Mouse (Mus musculus) gastrocnemius, postnatal 4 days (tissue): ENCODE measurements at regions not wholly inside any gene's neighbourhood (a gene's known extent, or its start where the extent isn't known, plus 50 kb on each side); places are given as distances from the start of the nearest gene placed in this dataset.

Experiments
- DNase-seq, 2 experiments: peaks; one replicate each; pipeline ENCODE4 v3.0.0; 2021 to 2022; ENCODE audit warnings: low spot score in 2 of 2, mixed read lengths in 2 of 2

GRCm38 (mm10) chr17:45929591-45929990, 102.6 kb downstream of the Vegfa start:
- DNase-seq, result no peak

DNA sequence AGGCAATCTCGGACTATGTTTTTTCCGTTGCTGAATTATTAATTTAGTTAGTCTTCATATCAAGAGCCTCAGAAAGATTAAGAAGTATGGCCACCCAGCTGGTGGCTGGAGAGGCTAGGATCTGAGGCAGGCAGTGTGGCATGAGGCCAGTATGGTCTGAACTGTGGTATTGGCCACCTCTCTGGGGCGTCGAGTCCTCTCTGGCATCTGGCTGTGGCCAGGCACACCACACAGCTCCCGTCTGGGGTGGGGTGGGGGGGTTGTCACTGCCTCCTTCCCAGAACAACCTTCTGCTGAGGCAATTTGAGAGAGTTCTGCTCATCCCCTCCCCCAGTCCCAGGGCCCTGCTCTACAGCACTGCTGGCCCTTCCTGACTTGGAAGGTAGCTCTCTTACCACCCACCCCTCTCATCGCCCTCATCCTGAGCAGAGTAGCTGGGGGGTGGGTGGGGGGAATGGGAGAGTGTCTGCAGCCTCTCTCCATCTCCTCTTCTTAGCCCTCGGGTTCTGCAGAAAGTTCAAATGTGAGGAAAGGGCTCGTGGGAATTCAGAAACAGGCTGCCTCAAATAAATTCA, 103.2 kb downstream of the Vegfa start:
- DNase-seq, result no peak

DNA sequence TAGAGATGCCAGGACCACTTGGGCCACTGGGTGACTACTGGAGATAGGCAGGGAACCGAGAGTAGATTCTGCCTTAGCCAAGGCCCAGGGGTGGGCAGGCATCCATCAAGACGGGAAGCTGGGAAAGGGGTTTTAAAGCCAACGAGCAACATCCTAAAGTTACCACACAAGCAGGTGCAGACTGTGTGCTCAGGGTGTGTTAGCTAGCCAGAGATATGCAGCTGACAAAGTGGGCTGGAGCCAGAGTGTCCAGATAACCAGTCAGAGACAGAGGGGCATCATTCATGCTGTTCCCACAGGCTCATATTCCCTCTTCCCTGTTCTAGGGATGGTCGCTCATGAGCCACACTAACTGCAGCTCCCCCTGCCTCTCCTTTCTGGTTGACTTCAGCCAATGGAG, 104.2 kb downstream of the Vegfa start:
- DNase-seq, result no peak

DNA sequence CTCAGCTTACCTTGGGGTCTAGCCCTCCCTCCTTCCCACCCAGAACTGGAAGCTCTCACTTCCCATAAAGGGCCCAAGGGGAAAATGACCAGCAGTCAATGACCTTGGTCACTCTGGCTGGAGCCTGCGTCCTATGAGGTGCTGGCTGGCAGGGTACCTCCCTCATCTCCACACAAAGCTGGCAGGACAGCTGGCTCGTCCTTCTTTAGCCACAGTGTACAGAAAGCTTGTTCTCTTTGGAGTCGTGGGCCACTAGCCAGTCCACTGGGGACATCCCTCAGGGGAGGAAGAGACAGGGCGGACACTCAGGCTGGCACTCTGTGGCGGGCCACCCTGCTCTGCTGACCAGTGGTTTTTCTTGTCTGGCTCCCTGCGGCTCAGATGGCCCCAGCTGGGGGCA, 106.3 kb downstream of the Vegfa start:
- no peak for DNase-seq

DNA sequence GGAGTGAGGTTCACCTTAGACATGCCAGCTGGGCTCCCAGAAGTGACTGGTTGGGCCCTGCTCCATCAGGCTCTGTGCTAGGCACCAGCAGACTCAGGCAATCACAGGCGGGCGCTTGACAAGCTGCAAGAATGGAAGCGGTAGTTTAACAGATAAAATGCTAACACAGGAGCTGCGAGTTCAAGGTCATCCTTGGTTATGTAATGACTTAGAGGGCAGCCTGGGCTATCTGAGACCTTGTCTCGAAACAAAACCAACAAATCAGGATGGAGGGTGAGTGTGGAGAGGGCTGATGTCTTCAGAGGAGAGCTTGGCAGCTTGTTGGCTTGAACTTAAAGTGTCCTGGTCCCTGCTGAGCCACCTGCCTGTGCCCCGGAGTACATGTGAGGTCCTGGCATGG, 107.6 kb downstream of the Vegfa start:
- DNase-seq, result no peak

DNA sequence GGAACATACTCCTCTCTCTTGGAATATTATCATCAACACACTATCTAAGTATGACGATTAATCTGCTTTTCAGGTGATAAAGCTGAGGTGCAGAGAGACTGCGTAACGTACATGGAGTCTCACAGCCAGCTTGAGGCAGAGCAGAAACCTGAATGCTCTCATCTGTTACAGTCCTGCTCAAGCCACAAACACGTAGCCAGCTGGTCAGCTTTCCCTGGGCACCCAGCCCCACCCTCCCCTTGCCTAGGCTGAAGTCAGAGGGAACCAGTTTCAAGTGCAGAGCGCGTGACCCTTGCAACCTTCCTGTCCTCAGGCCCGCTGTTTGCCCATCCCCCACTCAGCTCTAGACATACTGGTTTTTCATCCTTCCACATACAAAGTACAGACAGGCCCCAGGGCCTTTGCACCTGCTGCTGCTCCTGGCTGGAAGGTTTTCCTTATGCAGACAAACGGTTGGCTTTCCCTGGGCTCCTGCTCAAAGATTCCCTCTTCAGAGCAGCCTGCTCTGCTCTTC, 108.9 kb downstream of the Vegfa start:
- no peak for DNase-seq

GRCm38 (mm10) chr17:45917647-45918046, 114.5 kb downstream of the Vegfa start:
- DNase-seq, result no peak

DNA sequence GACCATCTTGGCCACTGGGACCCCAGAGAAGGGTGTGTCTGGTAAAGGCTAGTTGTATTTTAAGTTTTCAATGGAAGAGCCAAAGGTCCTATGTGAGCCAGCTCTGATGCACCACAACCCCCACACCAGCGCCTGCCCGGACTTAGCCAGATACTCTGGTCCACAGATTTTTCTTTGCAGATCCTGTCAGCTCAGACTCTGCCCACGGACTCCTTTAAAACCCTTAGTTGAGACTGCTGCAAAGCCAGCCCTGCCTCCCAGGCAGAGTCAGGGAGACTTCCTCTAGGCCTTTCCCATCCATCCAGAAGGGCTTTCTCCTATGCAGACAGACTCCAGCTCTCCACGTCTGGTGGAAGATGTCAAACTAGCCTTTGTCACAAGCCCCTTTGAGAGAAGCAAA, 115.2 kb downstream of the Vegfa start:
- DNase-seq, result no peak

- no peak for DNase-seq
Observed at GRCm38 (mm10) chr17:45914706-45915240, 117.4 kb downstream of the Vegfa start.

DNA sequence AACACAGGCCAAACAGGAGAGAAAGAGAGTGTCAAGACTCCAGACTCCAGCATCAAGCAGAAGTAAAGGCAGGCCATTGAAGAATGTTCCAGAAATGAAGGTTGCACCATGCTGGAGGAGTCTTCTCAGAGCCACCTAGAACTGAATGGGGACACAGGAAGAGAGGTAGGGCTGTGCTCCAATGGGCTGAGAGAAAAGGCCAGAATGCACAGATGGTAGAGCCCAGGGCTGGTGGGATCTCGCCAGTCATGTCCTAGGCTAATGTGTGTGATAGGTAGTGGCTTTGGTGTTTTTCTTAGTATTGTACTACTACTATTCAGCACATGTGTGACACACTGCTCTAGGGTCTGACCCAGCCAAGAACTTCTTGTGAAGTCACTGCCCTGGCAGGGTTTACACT, 117.9 kb downstream of the Vegfa start:
- no peak for DNase-seq

DNA sequence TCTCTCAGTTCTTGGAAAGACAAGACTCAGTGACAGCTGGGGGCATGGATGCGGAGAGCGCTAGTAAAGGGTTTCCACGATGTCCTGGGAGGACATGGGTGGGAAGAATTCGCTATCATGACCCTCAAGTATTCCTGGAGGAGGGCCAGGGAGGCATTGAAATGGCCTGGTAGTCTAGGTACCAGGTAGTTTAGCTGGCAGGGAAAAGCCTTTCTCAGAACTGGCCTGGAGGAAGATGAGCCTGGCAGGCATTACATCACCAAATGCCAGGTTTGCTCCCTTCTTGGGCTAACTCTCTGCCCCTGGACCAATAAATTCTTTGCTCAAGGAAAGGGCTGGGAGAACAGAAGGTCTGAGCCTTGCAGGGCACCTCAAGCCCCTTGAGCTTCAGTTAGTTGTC, 118.5 kb downstream of the Vegfa start:
- DNase-seq, result no peak

DNA sequence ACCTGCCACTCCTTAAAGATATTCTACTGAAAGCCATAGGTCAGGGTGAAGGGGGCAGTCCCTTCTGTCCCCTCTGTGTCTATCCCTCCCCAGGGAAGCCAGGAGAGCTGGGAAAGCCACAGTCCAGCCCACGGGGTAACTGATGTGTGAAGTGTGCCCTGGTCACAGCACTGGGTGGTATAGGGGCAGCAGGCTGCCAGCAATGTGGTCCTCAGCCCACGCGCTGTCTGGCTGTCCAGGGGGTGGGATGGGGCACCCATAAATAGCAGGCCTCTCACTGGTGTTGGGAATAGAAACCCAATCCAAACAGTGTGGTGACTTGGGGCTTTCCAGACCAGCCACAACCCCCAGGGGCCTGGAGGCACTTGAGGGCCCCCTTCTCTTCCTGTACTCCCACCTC, 120.0 kb downstream of the Vegfa start:
- no peak for DNase-seq

- no peak for DNase-seq
Observed at GRCm38 (mm10) chr17:45911201-45911731, 120.9 kb downstream of the Vegfa start.

- DNase-seq, result no peak
Observed at GRCm38 (mm10) chr17:45910245-45910644, 121.9 kb downstream of the Vegfa start.

- DNase-seq, result no peak
Observed at GRCm38 (mm10) chr17:45907587-45907986, 124.6 kb downstream of the Vegfa start.

- DNase-seq, result no peak
Observed at GRCm38 (mm10) chr17:45905596-45905995, 126.6 kb downstream of the Vegfa start.

DNA sequence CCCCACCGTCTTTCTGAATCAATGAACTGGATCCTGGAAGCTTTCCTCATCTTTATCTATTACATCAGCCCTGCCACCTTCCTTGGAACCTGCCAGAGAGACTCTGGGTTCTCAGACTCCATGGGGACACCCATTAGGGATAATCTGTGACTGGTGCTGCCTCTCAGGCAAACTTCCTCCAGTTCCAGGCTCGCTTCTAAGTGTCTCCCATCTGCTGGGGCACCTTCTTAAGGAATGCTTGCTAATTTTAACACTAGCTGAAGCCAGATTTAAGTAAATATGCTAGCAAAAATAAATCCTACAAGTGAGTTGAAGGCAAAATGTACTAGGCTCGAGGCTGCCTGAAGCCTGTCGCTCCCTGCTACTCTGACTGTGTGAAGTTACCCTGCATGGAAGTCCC, 127.9 kb downstream of the Vegfa start:
- no peak for DNase-seq

DNA sequence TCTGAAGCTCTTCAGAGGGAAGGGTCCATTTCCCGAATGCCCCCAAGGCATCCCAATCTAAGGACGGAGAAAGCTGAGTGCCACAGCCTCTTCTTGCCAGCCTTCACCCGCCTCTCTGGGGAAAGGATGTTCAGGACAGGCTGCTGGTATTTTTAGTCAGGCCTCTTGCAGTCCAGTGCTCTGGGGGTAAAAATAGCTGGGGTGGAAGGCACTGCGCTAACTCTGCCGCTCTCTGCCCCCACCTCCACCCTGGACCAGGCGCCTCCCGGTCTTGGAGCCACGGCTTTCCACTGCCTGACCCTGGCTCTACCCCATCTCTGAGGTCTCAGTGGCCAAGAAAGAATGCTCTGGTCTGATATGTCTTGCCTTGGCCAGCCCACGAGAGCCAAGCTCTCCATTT, 128.9 kb downstream of the Vegfa start:
- no peak for DNase-seq

GRCm38 (mm10) chr17:45902668-45903067, 129.5 kb downstream of the Vegfa start:
- no peak for DNase-seq

GRCm38 (mm10) chr17:45896922-45897302, 135.3 kb downstream of the Vegfa start:
- no peak for DNase-seq

GRCm38 (mm10) chr17:45896142-45896921, 135.8 kb downstream of the Vegfa start:
- no peak for DNase-seq

DNA sequence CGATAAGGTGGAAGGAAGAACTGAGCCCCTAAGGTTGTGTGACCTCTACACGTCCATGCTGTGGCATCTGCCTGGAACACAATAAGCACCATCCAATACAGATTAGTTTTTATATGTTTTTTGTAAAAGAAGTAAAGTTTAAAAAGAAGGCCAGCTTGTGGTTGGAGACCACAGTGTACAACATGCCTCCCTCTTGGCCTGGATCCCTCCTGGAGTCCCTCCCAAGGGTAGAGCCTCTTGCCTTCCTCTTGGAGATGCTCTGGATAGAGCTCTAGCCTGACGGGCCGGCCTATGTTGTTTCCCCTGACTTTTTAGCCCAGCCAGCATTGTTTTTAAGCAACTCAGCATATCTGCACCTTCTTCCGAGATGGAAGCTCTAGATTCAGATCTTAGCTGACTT, 138.0 kb downstream of the Vegfa start:
- DNase-seq, result no peak
